Mouse (Mus musculus) embryonic fibroblast, embryonic 13.5 days (primary cell): Measurements from ENCODE around the gene Slc8b1.

ENCODE experiments used
- CTCF ChIP-seq: IDR thresholded peaks from 2 replicates; pipeline ENCODE4 v1.5.1; 2011; ENCODE audit warnings: mild to moderate bottlenecking, control low read depth, low read length, moderate library complexity, borderline replicate concordance; ENCODE audit not compliant: insufficient read depth
- POLR2A ChIP-seq: IDR thresholded peaks from 2 replicates; pipeline ENCODE4 v1.6.1; 2011; ENCODE audit warnings: low read depth, mild to moderate bottlenecking, control low read depth, low read length, moderate library complexity

DNA sequence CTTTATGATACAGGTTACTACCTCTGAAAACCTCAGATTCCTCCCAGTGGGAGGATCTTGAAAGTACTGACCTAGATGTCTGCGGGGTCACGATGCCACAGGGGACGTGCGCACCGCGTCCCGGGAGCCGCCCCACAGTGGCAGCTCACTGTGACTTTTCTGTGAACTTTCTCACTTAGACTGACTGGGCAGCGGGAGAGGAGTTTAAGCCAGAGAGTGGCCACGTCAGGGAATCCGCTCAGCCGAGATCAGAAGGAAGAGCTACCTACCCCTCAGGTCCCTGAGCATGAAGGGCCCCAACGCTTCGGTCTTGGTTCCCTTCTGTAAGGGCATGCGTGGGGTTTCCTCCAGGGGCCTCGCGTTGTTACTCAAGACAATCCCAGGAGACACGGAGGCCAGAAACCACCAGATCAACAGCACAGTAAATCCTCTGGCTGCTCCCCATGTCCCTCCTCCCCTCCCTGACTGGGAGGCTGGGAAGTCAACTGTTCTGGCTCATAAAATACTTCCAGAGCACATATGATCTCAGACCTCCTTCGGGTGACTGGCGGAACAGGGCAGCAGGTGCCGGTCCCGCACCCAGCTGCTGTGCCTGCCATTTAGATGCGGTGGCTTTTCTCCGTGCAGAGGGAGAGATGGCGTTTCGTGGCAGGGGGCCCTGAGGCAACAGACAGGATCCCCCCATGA, 68.4 kb downstream of the Slc8b1 start:
- no peak for TF ChIP-seq CTCF
- TF ChIP-seq POLR2A = no peak
